Mouse (Mus musculus) liver, adult 2 months (tissue): ENCODE data around the gene Rpn1. TPM values are rescaled to one million over a fixed set of nuclear protein-coding genes. Genes with fewer than 3 reads are reported as not detected.
A peak's percentile ranks its signal among the peaks of the same experiment; 100 is the strongest.

Experiments used
- DNase-seq: peaks from one replicate; pipeline ENCODE4 v3.0.0-alpha.2; 2011; ENCODE audit warnings: low read depth, low spot score; ENCODE audit errors: extremely low read depth
- H3K27ac ChIP-seq: fragments of 200-500 bp; replicated peaks from 2 replicates; pipeline ENCODE4 v1.5.1; 2012; ENCODE audit warnings: low read depth, mild to moderate bottlenecking, control low read depth, inconsistent platforms, low read length; ENCODE audit not compliant: insufficient read depth
- H3K27me3 ChIP-seq: fragments of 200-500 bp; 2 replicates; pipeline ENCODE4 v1.6.1; 2012; ENCODE audit warnings: mild to moderate bottlenecking, moderate library complexity, low read length, inconsistent platforms; ENCODE audit not compliant: control insufficient read depth, insufficient read depth
- H3K36me3 ChIP-seq: fragments of 200-500 bp; 2 replicates; pipeline ENCODE4 v1.6.1; 2012; ENCODE audit warnings: low read length, inconsistent platforms; ENCODE audit not compliant: control insufficient read depth, insufficient read depth
- H3K4me1 ChIP-seq: fragments of 200-500 bp; 2 replicates; pipeline ENCODE4 v1.6.1; 2011; ENCODE audit warnings: low read length; ENCODE audit not compliant: control insufficient read depth, insufficient read depth
- H3K4me3 ChIP-seq: fragments of 200-500 bp; 2 replicates; pipeline ENCODE4 v1.5.1; 2011; ENCODE audit warnings: low read depth, mild to moderate bottlenecking, control low read depth, low read length, moderate library complexity; ENCODE audit not compliant: insufficient read depth
- H3K79me2 ChIP-seq: fragments of 200-500 bp; 2 replicates; pipeline ENCODE4 v1.6.1; 2012; ENCODE audit warnings: inconsistent platforms, mild to moderate bottlenecking, low read length, moderate library complexity; ENCODE audit not compliant: control insufficient read depth, insufficient read depth
- H3K9ac ChIP-seq: fragments of 200-500 bp; 2 replicates; pipeline ENCODE4 v1.6.1; 2012; ENCODE audit warnings: low read depth, mild to moderate bottlenecking, control low read depth, inconsistent platforms, low read length
- CTCF ChIP-seq: fragments of 200-500 bp; IDR thresholded peaks from 2 replicates; pipeline ENCODE4 v1.5.1; 2011; ENCODE audit warnings: low read depth, low read length, control low read depth
- POLR2A ChIP-seq: fragments of 200-500 bp; IDR thresholded peaks from 2 replicates; pipeline ENCODE4 v1.6.1; 2011; ENCODE audit warnings: low read length, control low read depth; ENCODE audit not compliant: insufficient read depth; ENCODE audit errors: extremely low read depth
- WGBS: fragments of 180-500 bp; shearing (Covaris S2); methylation state at CpG from one replicate; pipeline ENCODE4 v1.1.7; 2018; 5-methylcytosine and 5-hydroxymethylcytosine counted together
- polyA plus RNA-seq: library from polyadenylated mRNA; depleted of rRNA; stranded (reverse); fragments of >200 nt; gene quantifications from 2 replicates; pipeline ENCODE4 v1.2.3, GENCODE M21; 2012
- total RNA-seq: library from RNA; depleted of rRNA; stranded (reverse); fragments of >200 nt; gene quantifications from 2 replicates; pipeline ENCODE4 v1.2.3, GENCODE M21; 2014

Rpn1 gene
- total and polyA plus RNA-seq, 2 experiments: 124 to 149 TPM

DNA sequence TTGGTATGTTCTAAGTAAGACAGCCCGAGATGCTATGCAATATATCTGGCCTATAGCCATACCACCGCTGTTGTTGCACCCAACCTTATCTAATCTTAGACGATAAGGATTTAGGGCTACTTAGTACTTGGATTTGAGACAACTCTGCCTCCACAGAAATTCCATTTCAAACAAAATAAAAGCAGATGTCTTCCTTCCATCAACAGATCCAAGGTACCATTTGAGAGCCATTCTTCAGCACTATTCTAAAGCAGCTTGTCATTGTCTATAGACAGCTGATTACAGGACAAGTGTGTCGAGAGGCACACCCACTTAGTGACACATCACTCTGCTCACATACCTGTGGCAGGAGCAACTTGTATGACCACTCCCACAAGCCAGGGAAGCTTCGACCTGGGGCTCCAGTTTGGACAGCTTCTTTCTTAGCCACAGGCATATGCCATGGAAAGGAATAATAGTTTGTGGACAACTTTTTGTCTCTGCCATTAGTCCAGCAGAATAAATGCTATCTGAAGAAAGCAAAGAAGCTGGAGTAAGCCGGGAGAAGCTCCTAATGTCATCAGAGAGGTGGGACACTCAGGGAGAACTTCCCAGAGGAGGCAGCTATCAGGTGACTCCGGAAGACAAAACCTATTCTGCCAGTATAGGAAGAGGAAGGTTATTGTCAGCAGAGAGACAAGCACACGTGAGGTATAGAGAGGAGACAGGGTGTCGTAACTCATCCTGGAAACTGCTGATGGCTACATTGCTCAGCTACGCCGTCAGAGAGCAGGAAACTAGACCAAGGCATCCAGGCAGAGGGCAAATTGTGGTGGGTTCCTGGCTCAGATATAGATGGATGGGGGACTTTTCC lies 30.8 kb upstream of the Rpn1 start:
- TF ChIP-seq POLR2A: no peak
- TF ChIP-seq CTCF: no peak
- H3K27ac ChIP-seq: no peak overlapping the region

DNA sequence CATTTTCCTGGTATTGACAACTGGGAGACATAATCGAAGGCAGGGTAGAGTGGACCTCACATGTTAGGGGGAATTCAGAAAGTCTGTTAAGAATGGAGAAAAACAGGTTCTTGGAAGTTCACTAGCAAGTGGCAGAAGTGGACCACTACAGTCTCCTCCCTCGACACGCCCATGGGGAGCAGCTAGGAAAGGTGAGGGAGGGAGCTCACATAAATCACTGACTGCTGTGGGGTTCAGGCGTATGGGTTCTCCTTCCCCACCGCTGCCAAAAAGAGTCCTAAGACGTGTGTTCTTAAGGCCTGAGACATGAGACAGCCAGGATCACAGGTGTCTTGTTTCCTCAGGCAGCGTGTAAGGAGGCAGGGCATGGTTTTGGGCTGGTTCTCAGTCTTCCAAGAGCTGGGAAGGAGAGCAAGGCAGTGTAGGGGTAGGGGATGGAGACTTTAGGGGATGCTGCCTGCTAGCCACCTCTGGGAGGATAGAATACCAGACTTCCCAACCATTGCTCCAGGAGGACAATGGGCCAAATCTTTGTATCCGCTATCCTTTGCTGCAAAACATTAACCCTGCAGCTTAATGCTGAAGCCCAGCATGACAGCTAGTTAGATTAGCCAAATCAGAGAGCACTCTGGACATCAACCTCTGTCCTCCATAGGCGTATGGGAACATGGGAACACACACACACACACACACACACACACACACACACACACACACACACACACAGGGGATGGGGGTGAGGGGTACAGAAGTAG lies 30.0 kb upstream of the Rpn1 start:
- WGBS: 74% methylated on average over 9 of the region's 9 CpGs
- H3K27ac ChIP-seq: no peak overlapping the region
- H3K79me2 ChIP-seq: no peaks in the 10 kb centered on the region
- H3K4me1 ChIP-seq: peaks cover 21% of the 10 kb centered on the region
- no peaks in the 10 kb centered on the region for H3K36me3 ChIP-seq
- no peaks in the 10 kb centered on the region for H3K27me3 ChIP-seq
- no peak overlapping the region for H3K9ac ChIP-seq
- DNase-seq: no peak
- no peak overlapping the region for H3K4me3 ChIP-seq
- no peak for TF ChIP-seq CTCF
- no peak for TF ChIP-seq POLR2A

More for the DNA sequence above, 30.8 kb upstream of the Rpn1 start:
- Histone ChIP-seq H3K9ac (no peak overlapping the region), H3K4me1 (peaks cover 21% of the 10 kb centered on the region), H3K79me2 (no peaks in the 10 kb centered on the region), H3K27me3 (no peaks in the 10 kb centered on the region), H3K36me3 (no peaks in the 10 kb centered on the region), H3K4me3 (no peak overlapping the region)
- no peak for DNase-seq
- 61% methylated on average over 11 of the region's 11 CpGs for WGBS

DNA sequence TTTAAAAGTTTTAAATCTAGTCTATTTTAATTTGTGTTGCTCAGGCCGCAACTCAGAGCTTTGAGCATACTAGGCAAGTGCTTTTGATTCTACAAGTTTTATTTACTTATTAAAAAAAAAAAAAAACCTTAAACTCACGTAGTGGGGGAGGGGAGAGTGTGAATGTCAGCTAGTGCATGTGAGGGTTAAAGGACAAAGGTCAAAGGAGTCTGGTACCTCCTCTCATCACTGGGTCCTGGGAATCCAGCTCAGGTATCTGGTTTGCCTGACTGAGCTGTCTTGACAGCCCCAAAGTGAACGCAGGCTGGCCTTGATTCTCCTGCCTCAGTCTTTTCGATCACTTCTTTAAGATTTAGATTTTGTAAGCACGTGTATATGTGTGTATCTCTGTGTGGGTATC lies 28.6 kb upstream of the Rpn1 start:
- Histone ChIP-seq H3K9ac (no peak overlapping the region), H3K79me2 (no peaks in the 10 kb centered on the region), H3K4me1 (peaks cover 13% of the 10 kb centered on the region), H3K27me3 (no peaks in the 10 kb centered on the region), H3K27ac (0 out of 2 replicates have a peak overlapping the region, but pooled peaks have one; percentile 2), H3K36me3 (no peaks in the 10 kb centered on the region), H3K4me3 (no peak overlapping the region)
- 24% methylated on average over 5 of the region's 5 CpGs for WGBS
- TF ChIP-seq POLR2A (no peak), CTCF (no peak)
- DNase-seq: peak; percentile 80

DNA sequence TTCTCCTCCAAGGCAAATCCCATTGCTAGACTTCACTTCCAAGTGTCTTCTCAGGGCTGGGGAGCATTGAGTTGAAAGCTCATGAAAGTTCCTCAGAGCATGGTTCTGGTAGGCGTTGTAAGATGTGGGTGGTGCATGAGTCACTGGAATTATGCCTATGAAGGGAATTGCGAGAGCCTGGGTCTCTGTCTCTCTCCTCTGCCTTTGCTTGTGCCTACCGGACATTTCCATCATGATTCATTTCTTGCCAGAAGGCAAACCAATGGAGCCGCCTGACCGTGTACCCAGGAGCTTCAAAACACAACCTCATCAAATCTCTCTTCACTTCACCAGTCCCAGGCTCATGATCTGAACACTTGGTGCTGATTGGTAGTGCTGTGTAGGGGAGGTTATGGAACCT lies 27.4 kb upstream of the Rpn1 start:
- H3K27ac ChIP-seq: no peak overlapping the region
- H3K4me3 ChIP-seq: no peak overlapping the region
- no peak overlapping the region for H3K9ac ChIP-seq
- no peaks in the 10 kb centered on the region for H3K79me2 ChIP-seq
- WGBS: 80% methylated on average over 5 of the region's 5 CpGs
- TF ChIP-seq POLR2A: no peak
- no peak for TF ChIP-seq CTCF
- no peaks in the 10 kb centered on the region for H3K27me3 ChIP-seq
- DNase-seq: no peak
- H3K36me3 ChIP-seq: no peaks in the 10 kb centered on the region
- peaks cover 7% of the 10 kb centered on the region for H3K4me1 ChIP-seq

DNA sequence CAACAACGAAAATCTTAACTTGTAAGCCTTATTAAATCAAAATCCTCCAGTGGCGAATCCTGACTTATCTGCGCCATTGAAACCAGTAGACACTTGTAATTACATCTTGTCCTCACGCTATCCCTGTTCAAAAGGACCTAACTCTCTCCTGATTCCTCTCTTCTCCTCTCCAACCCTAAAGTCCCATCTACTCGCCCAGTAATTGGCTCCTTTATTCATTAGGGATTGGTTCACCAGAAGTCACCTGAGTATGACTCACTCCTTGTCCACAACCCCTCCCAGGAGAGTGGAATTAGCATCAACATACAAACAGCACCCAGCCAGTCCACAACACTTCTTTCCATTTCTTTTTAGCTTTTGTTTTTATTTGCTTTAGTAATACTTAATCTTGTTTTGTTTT lies 24.4 kb upstream of the Rpn1 start:
- Histone ChIP-seq H3K9ac (no peak overlapping the region), H3K4me1 (peaks cover 11% of the 10 kb centered on the region), H3K36me3 (no peaks in the 10 kb centered on the region), H3K27me3 (no peaks in the 10 kb centered on the region), H3K79me2 (no peaks in the 10 kb centered on the region), H3K4me3 (no peak overlapping the region), H3K27ac (no peak overlapping the region)
- DNase-seq: no peak
- TF ChIP-seq CTCF (no peak), POLR2A (no peak)
- 95% methylated on average over 5 of the region's 5 CpGs for WGBS

DNA sequence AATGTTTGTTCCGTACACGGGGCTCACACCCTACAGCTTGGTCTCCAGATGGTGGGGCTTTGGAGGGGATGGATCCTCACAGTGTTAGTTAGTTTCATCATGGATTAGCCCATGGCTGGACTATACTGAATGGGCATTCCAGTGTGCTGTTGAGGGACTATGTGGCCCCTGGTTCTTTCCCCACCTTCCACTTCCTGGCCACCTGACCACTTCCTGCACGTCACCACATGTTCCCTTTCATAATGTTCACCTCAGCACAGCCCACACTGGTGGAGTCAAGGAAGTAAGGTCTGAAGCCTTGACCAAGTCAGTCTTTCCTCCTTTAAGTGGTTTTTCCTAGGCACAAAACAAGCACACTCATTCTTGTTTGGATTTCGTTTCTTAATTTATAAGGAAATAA lies 23.7 kb upstream of the Rpn1 start:
- Histone ChIP-seq H3K79me2 (no peaks in the 10 kb centered on the region), H3K27me3 (no peaks in the 10 kb centered on the region), H3K9ac (no peak overlapping the region), H3K4me3 (no peak overlapping the region), H3K36me3 (no peaks in the 10 kb centered on the region), H3K4me1 (peaks cover 16% of the 10 kb centered on the region), H3K27ac (no peak overlapping the region)
- no peak for DNase-seq
- WGBS: 65% methylated on average over 4 of the region's 4 CpGs
- TF ChIP-seq CTCF (no peak), POLR2A (no peak)
